Mouse (Mus musculus) CH12.LX (cell line): ENCODE results near the gene Gm37240. TPM values are rescaled to one million over a fixed set of nuclear protein-coding genes. Genes with fewer than 3 reads are reported as not detected.
A peak's percentile ranks its signal among the peaks of the same experiment; 100 is the strongest.

ENCODE experiments used
- DNase-seq: peaks from one replicate; pipeline ENCODE4 v3.0.0-alpha.2; 2013; ENCODE audit errors: extremely low read depth
- H3K27ac ChIP-seq: 2 replicates; pipeline ENCODE4 v1.5.1; 2012; ENCODE audit warnings: low read depth, mild to moderate bottlenecking, control low read depth, moderate library complexity; ENCODE audit not compliant: insufficient read depth
- H3K27me3 ChIP-seq: replicated peaks from 2 replicates; pipeline ENCODE3; 2012; ENCODE audit warnings: inconsistent platforms
- H3K36me3 ChIP-seq, 2 experiments: replicated peaks in 1 of 2; 2 replicates each; pipeline versions ENCODE3 to v1.6.1; 2012; ENCODE audit warnings: inconsistent platforms in 1 of 2, low read length in 1 of 2, mild to moderate bottlenecking in 1 of 2, mixed read lengths in 1 of 2, moderate library complexity in 1 of 2; ENCODE audit not compliant: control insufficient read depth in 1 of 2, insufficient read depth in 1 of 2
- H3K4me1 ChIP-seq, 2 experiments: 2 replicates each; pipeline ENCODE4 v1.6.1; 2012; ENCODE audit warnings: inconsistent platforms in 1 of 2, moderate library complexity in 1 of 2; ENCODE audit not compliant: insufficient read depth in 2 of 2, control insufficient read depth in 1 of 2
- H3K4me2 ChIP-seq: 2 replicates; pipeline ENCODE4 v1.6.1; 2012; ENCODE audit warnings: low read depth, mild to moderate bottlenecking, control low read depth; ENCODE audit not compliant: poor library complexity, insufficient read depth, severe bottlenecking
- H3K4me3 ChIP-seq, 3 experiments: fragments of 150-350 bp in 1 of 3; sonication (generic) in 1 of 3; replicated peaks in 1 of 3; 2 replicates each; pipeline versions ENCODE3 to v1.5.1; 2011 to 2012; ENCODE audit warnings: low read depth in 2 of 3, low read length in 2 of 3, mild to moderate bottlenecking in 2 of 3, moderate library complexity in 2 of 3, control low read depth in 1 of 3, improper control_type of control experiment in 1 of 3, inconsistent platforms in 1 of 3, mixed read lengths in 1 of 3; ENCODE audit not compliant: poor library complexity in 1 of 3
- H3K79me2 ChIP-seq: replicated peaks from 2 replicates; pipeline ENCODE4 v1.6.1; 2012; ENCODE audit warnings: mild to moderate bottlenecking, moderate library complexity; ENCODE audit not compliant: control insufficient read depth, poor library complexity, insufficient read depth, severe bottlenecking; ENCODE audit errors: extremely low read depth
- H3K9ac ChIP-seq: 2 replicates; pipeline ENCODE4 v1.6.1; 2012; ENCODE audit warnings: low read depth, mild to moderate bottlenecking, control low read depth, moderate library complexity; ENCODE audit not compliant: insufficient read depth
- H3K9me3 ChIP-seq: replicated peaks from 2 replicates; pipeline ENCODE3; 2012; ENCODE audit warnings: low read length, inconsistent platforms, mixed read lengths
- BHLHE40 ChIP-seq: IDR thresholded peaks from 2 replicates; pipeline ENCODE4 v1.6.1; 2011; ENCODE audit warnings: mild to moderate bottlenecking, low read depth, low read length, improper control_type of control experiment
- CHD1 ChIP-seq: IDR thresholded peaks from 2 replicates; pipeline ENCODE4 v1.6.1; 2012; ENCODE audit warnings: low read depth, low read length, improper control_type of control experiment, inconsistent platforms
- CHD2 ChIP-seq: IDR thresholded peaks from 2 replicates; pipeline ENCODE4 v1.6.1; 2011; ENCODE audit warnings: low read length, improper control_type of control experiment
- ELF1 ChIP-seq: IDR thresholded peaks from 2 replicates; pipeline ENCODE4 v1.6.1; 2014; ENCODE audit warnings: low read depth, mild to moderate bottlenecking, inconsistent platforms, low read length, improper control_type of control experiment
- EP300 ChIP-seq: IDR thresholded peaks from 2 replicates; pipeline ENCODE4 v1.6.1; 2011; ENCODE audit warnings: low read length, improper control_type of control experiment
- ETS1 ChIP-seq: conservative IDR thresholded peaks from 2 replicates; pipeline ENCODE4 v1.6.1; 2012; ENCODE audit warnings: low read depth, mild to moderate bottlenecking, inconsistent platforms, low read length, improper control_type of control experiment, moderate library complexity
- HCFC1 ChIP-seq: IDR thresholded peaks from 2 replicates; pipeline ENCODE4 v1.6.1; 2012; ENCODE audit warnings: low read depth, mild to moderate bottlenecking, inconsistent platforms, low read length, improper control_type of control experiment
- IRF4 ChIP-seq: IDR thresholded peaks from 2 replicates; pipeline ENCODE4 v1.6.1; 2014; ENCODE audit warnings: low read depth, mild to moderate bottlenecking, inconsistent platforms, low read length, improper control_type of control experiment
- KAT2A ChIP-seq: IDR thresholded peaks from 2 replicates; pipeline ENCODE4 v1.6.1; 2012; ENCODE audit warnings: low read length, improper control_type of control experiment, inconsistent platforms; ENCODE audit not compliant: insufficient replicate concordance
- MAX ChIP-seq: IDR thresholded peaks from 2 replicates; pipeline ENCODE4 v1.6.1; 2011; ENCODE audit warnings: low read length, improper control_type of control experiment
- MAZ ChIP-seq: IDR thresholded peaks from 2 replicates; pipeline ENCODE4 v1.6.1; 2012; ENCODE audit warnings: low read depth, mild to moderate bottlenecking, inconsistent platforms, low read length, improper control_type of control experiment, moderate library complexity
- MEF2A ChIP-seq: IDR thresholded peaks from 2 replicates; pipeline ENCODE4 v1.6.1; 2014; ENCODE audit warnings: low read depth, mild to moderate bottlenecking, inconsistent platforms, low read length, improper control_type of control experiment, borderline replicate concordance
- NELFE ChIP-seq: IDR thresholded peaks from 2 replicates; pipeline ENCODE4 v1.6.1; 2011; ENCODE audit warnings: low read depth, low read length, improper control_type of control experiment
- PAX5 ChIP-seq: IDR thresholded peaks from 2 replicates; pipeline ENCODE4 v1.6.1; 2012; ENCODE audit warnings: low read length, inconsistent platforms, mixed read lengths
- RCOR1 ChIP-seq: conservative IDR thresholded peaks from 2 replicates; pipeline ENCODE4 v1.6.1; 2012; ENCODE audit warnings: low read depth, mild to moderate bottlenecking, inconsistent platforms, low read length, improper control_type of control experiment
- SIN3A ChIP-seq: IDR thresholded peaks from 2 replicates; pipeline ENCODE4 v1.6.1; 2012; ENCODE audit warnings: low read length, improper control_type of control experiment, inconsistent platforms
- TBP ChIP-seq: conservative IDR thresholded peaks from 2 replicates; pipeline ENCODE4 v1.6.1; 2011; ENCODE audit warnings: low read depth, low read length, improper control_type of control experiment
- TCF12 ChIP-seq: IDR thresholded peaks from 2 replicates; pipeline ENCODE4 v1.6.1; 2014; ENCODE audit warnings: low read depth, mild to moderate bottlenecking, inconsistent platforms, low read length, improper control_type of control experiment
- UBTF ChIP-seq: IDR thresholded peaks from 2 replicates; pipeline ENCODE4 v1.6.1; 2012; ENCODE audit warnings: low read depth, mild to moderate bottlenecking, inconsistent platforms, low read length, improper control_type of control experiment, moderate library complexity
- ZMIZ1 ChIP-seq: IDR thresholded peaks from 2 replicates; pipeline ENCODE4 v1.6.1; 2012; ENCODE audit warnings: low read depth, mild to moderate bottlenecking, inconsistent platforms, low read length, improper control_type of control experiment
- dilution Hi-C: fragments of 300-500 bp; cut with MboI; formaldehyde crosslinking; loops from 2 replicates; pipeline ENCODE4 v1.14.3; 2020; ENCODE audit warnings: low sequenced_read_pairs; ENCODE audit not compliant: extremely low pct_unique_long_range_greater_than_20kb, extremely low pct_ligation_motif_present
- in situ Hi-C: fragments of 300-500 bp; cut with MboI; formaldehyde crosslinking; loops from 3 replicates; pipeline ENCODE4 v1.14.3; 2019; ENCODE audit warnings: low sequenced_read_pairs, low pct_ligation_motif_present, low pct_unique_long_range_greater_than_20kb, mixed read lengths
- polyA plus RNA-seq: library from polyadenylated mRNA; unstranded; fragments of >175 nt; gene quantifications from 2 replicates; pipeline ENCODE4 v1.2.1, GENCODE M21; 2012; ENCODE audit warnings: low read depth; ENCODE audit not compliant: insufficient read length
- total RNA-seq, 2 experiments: library from RNA; depleted of rRNA; stranded (reverse); fragments of 300-350 nt in 1 of 2; fragments of >200 nt in 1 of 2; gene quantifications; 2 replicates each; pipeline ENCODE4 v1.2.3; 2012 to 2014

Gene Gm37240
- total and polyA plus RNA-seq, 3 experiments = 0.08 to 0.19 (median 0.14) TPM

DNA sequence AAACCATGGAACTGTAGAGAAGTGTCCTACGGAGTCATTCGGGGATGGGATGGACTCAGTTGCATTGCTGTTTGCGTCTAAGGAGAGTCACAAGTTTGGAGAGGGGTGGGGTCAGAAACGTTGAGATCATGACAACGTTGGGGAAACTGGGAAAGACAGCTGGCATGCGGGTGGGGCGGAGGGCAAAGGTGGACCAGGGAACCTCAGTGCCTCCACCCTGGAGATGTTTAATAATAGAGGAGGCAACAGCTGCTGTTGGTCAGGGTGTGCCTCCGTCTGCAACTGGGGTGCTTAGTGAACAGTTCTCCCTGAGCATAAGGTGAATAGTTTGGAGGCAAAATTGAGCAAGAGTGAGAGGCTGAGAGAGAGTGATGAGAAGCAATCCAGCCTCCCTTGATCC lies 758.8 kb downstream of the Gm37240 start:
- H3K27ac ChIP-seq = no peak overlapping the region
- in situ Hi-C loops (no loop called here), dilution Hi-C loops (no loop called here)
- no peak overlapping the region for H3K4me2 ChIP-seq
- no peak overlapping the region for H3K4me3 ChIP-seq
- TF ChIP-seq ZMIZ1 (no peak), IRF4 (no peak), MAZ (no peak), RCOR1 (no peak), PAX5 (no peak), TBP (no peak), MEF2A (no peak)
- no peaks in the 10 kb centered on the region for H3K79me2 ChIP-seq
- H3K27me3 ChIP-seq = no peaks in the 10 kb centered on the region
- H3K4me1 ChIP-seq = peaks cover 9 to 12% of the 10 kb centered on the region in 2 experiments
- H3K9ac ChIP-seq = no peak overlapping the region
- no peak for DNase-seq
- no peaks in the 10 kb centered on the region for H3K9me3 ChIP-seq
- no peaks in the 10 kb centered on the region for H3K36me3 ChIP-seq

DNA sequence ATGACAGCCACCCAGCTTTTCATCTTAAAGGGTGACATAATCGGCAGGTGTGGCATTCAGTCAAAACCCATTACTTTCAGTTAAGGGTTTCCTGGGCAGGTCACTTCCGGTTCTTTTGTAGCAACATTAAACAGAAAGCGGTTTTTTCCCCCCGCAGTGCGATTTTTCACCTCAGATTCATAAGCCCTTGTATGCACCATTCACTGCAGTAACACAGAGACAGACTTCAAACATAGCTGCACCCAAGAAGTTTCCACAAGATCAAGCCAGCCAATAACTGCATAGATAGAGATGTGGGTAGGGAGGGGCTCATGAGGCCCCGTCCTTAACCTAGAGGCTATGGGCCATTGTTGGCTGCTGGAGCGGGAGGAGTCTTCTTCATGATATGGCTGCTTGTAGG lies 760.3 kb downstream of the Gm37240 start:
- TF ChIP-seq KAT2A (no peak), UBTF (no peak), ETS1 (peak; percentile 42), ELF1 (peak; percentile 67), HCFC1 (peak; percentile 49), CHD2 (0 out of 2 replicates have a peak, but pooled peaks have one; percentile 14), MAX (peak; percentile 54; the same call in 1 of the 2 replicates), TCF12 (0 out of 2 replicates have a peak, but pooled peaks have one; percentile 14), BHLHE40 (no peak), CHD1 (0 out of 2 replicates have a peak, but pooled peaks have one; percentile 37), NELFE (0 out of 2 replicates have a peak, but pooled peaks have one; percentile 34), SIN3A (peak; percentile 53; the same call in 1 of the 2 replicates), EP300 (peak; percentile 48; the same call in 1 of the 2 replicates)
- H3K4me2 ChIP-seq = peak overlapping the region; percentile 54
- H3K4me3 ChIP-seq = no peak overlapping the region
- no peaks in the 10 kb centered on the region for H3K79me2 ChIP-seq
- no peaks in the 10 kb centered on the region for H3K9me3 ChIP-seq
- no peaks in the 10 kb centered on the region for H3K27me3 ChIP-seq
- H3K36me3 ChIP-seq = no peaks in the 10 kb centered on the region
- peaks cover 9 to 12% of the 10 kb centered on the region in 2 experiments for H3K4me1 ChIP-seq
- no peak overlapping the region for H3K9ac ChIP-seq
- dilution Hi-C loops = no loop called here
- peak; percentile 53 for DNase-seq
- in situ Hi-C loops = no loop called here
- no peak overlapping the region for H3K27ac ChIP-seq
